Mouse (Mus musculus): Measurements from ENCODE around the gene Plppr2.

The Plppr2 gene

GRCm38 (mm10) chr9:21961366-21961980, 24.6 kb downstream of the Plppr2 start:
- peak; percentile 23 for DNase-seq (ENCODE audit: low read depth)

- no peak for DNase-seq (ENCODE audit: low read depth)
These were observed 25.2 kb downstream of the Plppr2 start for GRCm38 (mm10) chr9:21962010-21962409.

- DNase-seq (ENCODE audit: low read depth): peak; percentile 62
These were observed 25.7 kb downstream of the Plppr2 start for GRCm38 (mm10) chr9:21962416-21963059.

GRCm38 (mm10) chr9:21963417-21963816, 26.6 kb downstream of the Plppr2 start, which contains the start of gene Epor:
Gene Epor (minus strand): TSS chr9:21963506.
- no peak for DNase-seq (ENCODE audit: low read depth)

DNA sequence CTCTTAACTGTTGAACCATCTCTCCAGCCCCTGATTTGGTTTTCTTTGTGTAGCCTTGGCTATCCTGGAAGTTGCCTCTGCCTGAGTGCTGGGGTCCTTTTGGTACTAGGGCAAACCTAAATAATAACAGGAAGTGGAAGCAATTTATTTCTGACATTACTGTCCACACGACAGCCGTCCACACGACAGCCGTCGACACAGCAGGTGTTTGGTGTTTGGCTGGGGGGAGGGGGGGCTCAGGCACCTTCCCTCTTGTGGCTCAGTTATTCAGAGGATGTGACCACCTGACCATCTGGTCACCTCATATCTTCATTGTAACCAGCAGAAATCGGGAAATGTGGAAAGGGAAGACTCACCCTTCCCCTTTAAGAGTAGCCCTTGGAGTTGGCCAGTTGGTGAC, 32.0 kb downstream of the Plppr2 start:
- DNase-seq (ENCODE audit: low read depth): no peak

- DNase-seq (ENCODE audit: low read depth): no peak
These were observed 32.5 kb downstream of the Plppr2 start for GRCm38 (mm10) chr9:21969304-21969703.

- no peak for DNase-seq (ENCODE audit: low read depth)
These were observed 39.9 kb downstream of the Plppr2 start for GRCm38 (mm10) chr9:21976626-21977175.

GRCm38 (mm10) chr9:21977331-21977730, 40.5 kb downstream of the Plppr2 start:
- no peak for DNase-seq (ENCODE audit: low read depth)

DNA sequence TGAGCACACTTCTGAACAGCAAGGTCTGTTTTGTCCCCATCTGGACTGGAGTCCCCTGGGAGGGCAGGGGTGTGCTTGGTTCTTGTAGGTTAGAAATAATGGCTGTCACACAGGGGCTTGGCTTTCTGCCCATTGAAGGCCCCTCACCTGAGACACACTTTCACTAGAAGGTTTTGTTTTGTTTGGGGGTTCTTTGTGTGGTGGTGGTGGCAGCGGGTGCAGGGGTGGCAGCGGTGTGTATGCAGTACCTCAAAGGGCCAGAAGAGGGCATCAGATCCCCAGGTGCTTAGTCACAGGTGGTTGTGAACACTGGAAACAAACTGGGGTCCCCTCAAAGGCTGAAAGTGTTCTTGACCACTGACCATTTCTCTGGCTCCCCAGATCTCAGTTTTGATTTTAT, 41.1 kb downstream of the Plppr2 start:
- DNase-seq (ENCODE audit: low read depth): peak; percentile 75

DNA sequence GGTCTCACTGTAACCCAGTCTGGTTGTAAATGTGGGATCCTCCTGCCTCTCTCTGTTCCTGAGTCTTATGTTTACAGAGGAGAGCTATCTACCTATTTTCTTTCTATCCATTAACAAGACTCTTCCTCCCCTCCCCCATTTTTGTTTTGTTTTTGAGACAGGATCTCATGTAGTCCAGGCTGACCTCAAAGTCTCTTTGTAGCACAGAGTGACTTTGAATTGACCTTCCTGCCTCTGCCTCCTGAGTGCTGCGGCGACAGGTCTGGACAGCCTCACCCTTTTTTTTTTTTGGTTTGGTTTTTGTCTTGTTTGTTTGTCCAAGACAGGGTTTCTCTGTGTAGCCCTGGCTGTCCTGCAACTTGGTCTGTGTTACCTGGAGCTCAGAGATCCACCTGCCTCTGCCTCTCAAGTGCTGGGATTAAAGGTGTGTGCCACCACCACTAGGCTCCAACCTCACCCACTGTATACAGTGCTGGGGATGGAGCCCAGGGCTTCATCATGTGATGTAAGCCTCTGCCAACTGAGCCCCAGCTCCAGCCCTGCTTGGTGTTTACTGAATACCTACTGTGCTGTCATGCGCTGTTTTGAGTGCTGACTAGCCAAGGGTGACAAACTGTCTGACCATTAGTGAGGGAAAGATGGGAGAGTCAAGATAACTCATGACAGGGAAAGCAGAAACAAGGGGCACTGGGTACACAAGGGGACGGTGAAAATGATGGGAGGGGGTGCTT, 41.7 kb downstream of the Plppr2 start:
- DNase-seq (ENCODE audit: low read depth): no peak

DNA sequence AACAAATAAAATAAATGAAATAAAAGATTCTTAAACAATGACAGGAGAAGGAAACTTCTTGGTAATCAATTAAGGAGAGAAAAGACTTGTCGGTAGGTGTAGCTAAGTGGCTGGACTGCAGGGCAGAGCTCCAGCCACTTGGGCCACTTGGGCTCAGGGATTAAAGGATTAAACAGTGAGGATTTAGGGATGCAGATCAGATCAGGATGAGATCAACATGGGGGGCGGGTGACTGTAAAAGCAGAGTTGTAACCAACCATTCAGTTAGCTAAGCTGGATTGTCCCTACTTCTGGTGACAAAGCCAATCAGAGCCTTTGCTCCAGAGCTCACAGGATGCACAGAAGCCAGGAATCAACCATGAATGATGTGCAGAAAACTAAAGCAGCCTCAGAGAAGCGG, 47.1 kb downstream of the Plppr2 start:
- no peak for DNase-seq (ENCODE audit: low read depth)

DNA sequence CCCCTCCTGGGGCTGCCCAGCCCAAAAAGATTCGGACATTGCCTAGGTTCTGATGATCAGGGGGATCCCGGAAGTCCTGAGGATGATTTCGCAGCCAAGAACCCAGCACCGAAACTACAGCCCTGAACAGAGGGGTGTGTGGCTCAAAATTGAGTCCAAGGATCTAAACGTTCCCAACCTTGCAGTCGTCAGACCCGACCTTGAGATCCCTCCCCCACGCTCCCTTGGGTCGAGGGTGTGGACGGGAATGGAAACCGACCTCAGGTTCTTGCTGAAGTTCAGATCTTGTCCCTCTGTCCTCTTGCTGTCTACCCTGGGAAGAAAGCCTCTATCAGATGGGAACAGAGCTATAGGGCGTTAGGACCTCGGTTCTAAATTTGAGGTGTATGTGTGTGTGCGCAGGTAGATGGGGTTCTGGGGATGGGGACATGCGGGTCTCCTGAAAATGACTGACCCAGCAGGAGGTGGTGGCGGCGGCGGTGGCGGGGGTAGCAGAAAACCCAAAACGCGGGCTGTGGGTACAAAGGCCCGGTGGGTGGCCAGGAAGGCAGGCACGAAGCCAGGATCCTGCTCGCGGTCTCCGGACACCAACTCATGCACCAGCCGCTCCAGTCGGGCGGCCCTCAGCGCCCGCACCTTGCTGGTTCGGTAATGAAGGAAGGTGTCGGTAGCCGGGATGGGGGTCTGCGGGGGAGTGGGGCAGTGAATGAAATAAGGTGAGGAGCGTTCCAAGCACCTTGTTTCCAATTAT, 50.9 kb downstream of the Plppr2 start:
- no peak for DNase-seq (ENCODE audit: low read depth)

- no peak for DNase-seq (ENCODE audit: low read depth)
These were observed 51.7 kb downstream of the Plppr2 start for GRCm38 (mm10) chr9:21988421-21989101.

DNA sequence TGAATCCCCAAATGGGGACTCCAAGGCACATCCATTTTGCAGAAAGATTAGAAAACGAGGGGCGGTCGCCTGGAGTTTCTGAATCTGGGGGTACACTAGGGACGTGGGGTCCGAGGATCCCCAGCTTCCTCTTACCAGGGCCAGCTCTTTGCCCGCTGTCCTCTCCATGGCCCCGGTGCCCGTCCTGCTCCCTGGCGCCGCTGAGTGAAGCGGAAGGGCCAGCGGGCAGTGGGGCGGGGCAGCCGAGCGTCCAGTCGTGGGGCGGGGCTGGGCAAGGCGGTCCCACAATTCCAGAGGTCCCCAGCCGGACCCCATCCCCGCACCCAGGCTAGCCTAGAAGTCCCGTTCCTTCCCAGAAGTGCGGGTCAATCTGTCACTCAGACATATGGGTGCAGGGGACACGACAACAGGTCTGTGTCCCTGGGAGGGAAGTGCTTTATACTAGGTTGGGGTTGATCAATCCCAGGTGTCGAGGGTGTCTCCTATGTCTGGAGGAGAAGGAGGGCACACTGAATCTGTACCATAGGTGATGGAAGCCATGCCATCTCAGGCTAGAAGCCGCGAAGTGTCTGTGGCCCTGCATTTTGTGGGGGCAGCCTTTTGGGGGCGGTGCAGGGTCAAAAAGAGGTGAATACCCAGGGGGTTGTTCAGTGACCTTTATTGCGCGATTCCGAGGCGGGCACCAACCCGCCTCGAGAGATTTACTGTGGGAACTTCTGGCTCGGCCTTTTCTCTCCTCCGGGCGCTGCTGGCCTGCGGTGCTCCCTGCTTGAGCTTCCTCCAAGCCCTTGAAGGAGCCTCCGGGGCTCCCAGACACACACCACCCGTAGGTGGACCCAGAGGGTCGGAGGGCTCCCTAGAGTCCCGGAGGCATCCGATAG, 52.6 kb downstream of the Plppr2 start, which contains the start of gene Rgl3:
TSS of gene Rgl3 (minus strand) at position 217 of the 881 bp plus-strand sequence.
- no peak for DNase-seq (ENCODE audit: low read depth)

DNA sequence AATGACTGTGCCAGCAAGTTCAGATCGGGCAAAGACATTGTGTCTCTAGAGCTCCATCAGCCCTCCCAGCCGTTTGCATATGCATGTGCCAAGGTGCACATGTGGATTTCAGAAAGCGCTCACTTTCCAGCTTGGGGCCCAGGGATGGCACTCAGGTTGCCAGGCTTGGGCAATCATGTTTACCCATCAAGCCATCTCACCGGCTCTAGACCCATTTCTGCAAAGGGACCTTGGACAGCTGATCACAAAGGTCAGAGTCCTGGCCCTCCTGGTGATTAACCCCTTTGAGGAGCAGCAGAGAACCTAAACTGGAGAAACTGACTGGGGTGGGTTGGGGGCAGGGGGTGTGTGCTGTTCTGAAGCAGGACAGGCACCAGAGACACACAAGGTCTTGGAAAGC, 55.4 kb downstream of the Plppr2 start:
- DNase-seq (ENCODE audit: low read depth): no peak

GRCm38 (mm10) chr9:21996178-21996867, 59.5 kb downstream of the Plppr2 start:
- no peak for DNase-seq (ENCODE audit: low read depth)
